Mouse (Mus musculus) CH12.LX (cell line): ENCODE measurements around the gene 6030408B16Rik. TPM values are rescaled to one million over a fixed set of nuclear protein-coding genes. Genes with fewer than 3 reads are reported as not detected.
A peak's percentile ranks its signal among the peaks of the same experiment; 100 is the strongest.

ENCODE experiments used
- DNase-seq: peaks from one replicate; pipeline ENCODE4 v3.0.0-alpha.2; 2013; ENCODE audit errors: extremely low read depth
- H3K27ac ChIP-seq: 2 replicates; pipeline ENCODE4 v1.5.1; 2012; ENCODE audit warnings: low read depth, mild to moderate bottlenecking, control low read depth, moderate library complexity; ENCODE audit not compliant: insufficient read depth
- H3K27me3 ChIP-seq: replicated peaks from 2 replicates; pipeline ENCODE3; 2012; ENCODE audit warnings: inconsistent platforms
- H3K36me3 ChIP-seq, 2 experiments: replicated peaks in 1 of 2; 2 replicates each; pipeline versions ENCODE3 to v1.6.1; 2012; ENCODE audit warnings: inconsistent platforms in 1 of 2, low read length in 1 of 2, mild to moderate bottlenecking in 1 of 2, mixed read lengths in 1 of 2, moderate library complexity in 1 of 2; ENCODE audit not compliant: control insufficient read depth in 1 of 2, insufficient read depth in 1 of 2
- H3K4me1 ChIP-seq, 2 experiments: 2 replicates each; pipeline ENCODE4 v1.6.1; 2012; ENCODE audit warnings: inconsistent platforms in 1 of 2, moderate library complexity in 1 of 2; ENCODE audit not compliant: insufficient read depth in 2 of 2, control insufficient read depth in 1 of 2
- H3K4me2 ChIP-seq: 2 replicates; pipeline ENCODE4 v1.6.1; 2012; ENCODE audit warnings: low read depth, mild to moderate bottlenecking, control low read depth; ENCODE audit not compliant: poor library complexity, insufficient read depth, severe bottlenecking
- H3K4me3 ChIP-seq, 3 experiments: fragments of 150-350 bp in 1 of 3; sonication (generic) in 1 of 3; replicated peaks in 1 of 3; 2 replicates each; pipeline versions ENCODE3 to v1.5.1; 2011 to 2012; ENCODE audit warnings: low read depth in 2 of 3, low read length in 2 of 3, mild to moderate bottlenecking in 2 of 3, moderate library complexity in 2 of 3, control low read depth in 1 of 3, improper control_type of control experiment in 1 of 3, inconsistent platforms in 1 of 3, mixed read lengths in 1 of 3; ENCODE audit not compliant: poor library complexity in 1 of 3
- H3K79me2 ChIP-seq: replicated peaks from 2 replicates; pipeline ENCODE4 v1.6.1; 2012; ENCODE audit warnings: mild to moderate bottlenecking, moderate library complexity; ENCODE audit not compliant: control insufficient read depth, poor library complexity, insufficient read depth, severe bottlenecking; ENCODE audit errors: extremely low read depth
- H3K9ac ChIP-seq: 2 replicates; pipeline ENCODE4 v1.6.1; 2012; ENCODE audit warnings: low read depth, mild to moderate bottlenecking, control low read depth, moderate library complexity; ENCODE audit not compliant: insufficient read depth
- H3K9me3 ChIP-seq: replicated peaks from 2 replicates; pipeline ENCODE3; 2012; ENCODE audit warnings: low read length, inconsistent platforms, mixed read lengths
- BHLHE40 ChIP-seq: IDR thresholded peaks from 2 replicates; pipeline ENCODE4 v1.6.1; 2011; ENCODE audit warnings: mild to moderate bottlenecking, low read depth, low read length, improper control_type of control experiment
- CHD1 ChIP-seq: IDR thresholded peaks from 2 replicates; pipeline ENCODE4 v1.6.1; 2012; ENCODE audit warnings: low read depth, low read length, improper control_type of control experiment, inconsistent platforms
- CHD2 ChIP-seq: IDR thresholded peaks from 2 replicates; pipeline ENCODE4 v1.6.1; 2011; ENCODE audit warnings: low read length, improper control_type of control experiment
- CTCF ChIP-seq, 2 experiments: IDR thresholded peaks in 1 of 2; conservative IDR thresholded peaks in 1 of 2; 2 replicates each; pipeline ENCODE4 v1.5.1; 2011 to 2012; ENCODE audit warnings: low read depth in 2 of 2, low read length in 2 of 2, improper control_type of control experiment in 1 of 2, inconsistent platforms in 1 of 2, mild to moderate bottlenecking in 1 of 2, moderate library complexity in 1 of 2
- E2F4 ChIP-seq: IDR thresholded peaks from 2 replicates; pipeline ENCODE4 v1.6.1; 2011; ENCODE audit warnings: low read depth, low read length, improper control_type of control experiment; ENCODE audit not compliant: insufficient replicate concordance
- EP300 ChIP-seq: IDR thresholded peaks from 2 replicates; pipeline ENCODE4 v1.6.1; 2011; ENCODE audit warnings: low read length, improper control_type of control experiment
- ETS1 ChIP-seq: conservative IDR thresholded peaks from 2 replicates; pipeline ENCODE4 v1.6.1; 2012; ENCODE audit warnings: low read depth, mild to moderate bottlenecking, inconsistent platforms, low read length, improper control_type of control experiment, moderate library complexity
- GABPA ChIP-seq: IDR thresholded peaks from 2 replicates; pipeline ENCODE4 v1.6.1; 2012; ENCODE audit warnings: low read depth, low read length, improper control_type of control experiment, inconsistent platforms; ENCODE audit not compliant: insufficient replicate concordance
- IRF4 ChIP-seq: IDR thresholded peaks from 2 replicates; pipeline ENCODE4 v1.6.1; 2014; ENCODE audit warnings: low read depth, mild to moderate bottlenecking, inconsistent platforms, low read length, improper control_type of control experiment
- JUN ChIP-seq: IDR thresholded peaks from 2 replicates; pipeline ENCODE4 v1.6.1; 2011; ENCODE audit warnings: low read depth, mild to moderate bottlenecking, low read length, improper control_type of control experiment, moderate library complexity; ENCODE audit not compliant: insufficient read depth
- JUND ChIP-seq: conservative IDR thresholded peaks from 2 replicates; pipeline ENCODE4 v1.6.1; 2011; ENCODE audit warnings: low read depth, low read length, improper control_type of control experiment
- KAT2A ChIP-seq: IDR thresholded peaks from 2 replicates; pipeline ENCODE4 v1.6.1; 2012; ENCODE audit warnings: low read length, improper control_type of control experiment, inconsistent platforms; ENCODE audit not compliant: insufficient replicate concordance
- MAFK ChIP-seq: IDR thresholded peaks from 2 replicates; pipeline ENCODE4 v1.6.1; 2011; ENCODE audit warnings: low read length, improper control_type of control experiment; ENCODE audit not compliant: insufficient replicate concordance
- MAX ChIP-seq: IDR thresholded peaks from 2 replicates; pipeline ENCODE4 v1.6.1; 2011; ENCODE audit warnings: low read length, improper control_type of control experiment
- MAZ ChIP-seq: IDR thresholded peaks from 2 replicates; pipeline ENCODE4 v1.6.1; 2012; ENCODE audit warnings: low read depth, mild to moderate bottlenecking, inconsistent platforms, low read length, improper control_type of control experiment, moderate library complexity
- MEF2A ChIP-seq: IDR thresholded peaks from 2 replicates; pipeline ENCODE4 v1.6.1; 2014; ENCODE audit warnings: low read depth, mild to moderate bottlenecking, inconsistent platforms, low read length, improper control_type of control experiment, borderline replicate concordance
- MXI1 ChIP-seq: IDR thresholded peaks from 2 replicates; pipeline ENCODE4 v1.6.1; 2011; ENCODE audit warnings: mild to moderate bottlenecking, low read depth, low read length, improper control_type of control experiment
- NELFE ChIP-seq: IDR thresholded peaks from 2 replicates; pipeline ENCODE4 v1.6.1; 2011; ENCODE audit warnings: low read depth, low read length, improper control_type of control experiment
- NRF1 ChIP-seq: IDR thresholded peaks from 2 replicates; pipeline ENCODE4 v1.6.1; 2014; ENCODE audit warnings: low read depth, mild to moderate bottlenecking, inconsistent platforms, low read length, improper control_type of control experiment, moderate library complexity
- PAX5 ChIP-seq: IDR thresholded peaks from 2 replicates; pipeline ENCODE4 v1.6.1; 2012; ENCODE audit warnings: low read length, inconsistent platforms, mixed read lengths
- RAD21 ChIP-seq: IDR thresholded peaks from 2 replicates; pipeline ENCODE4 v1.6.1; 2011; ENCODE audit warnings: low read depth, mild to moderate bottlenecking, low read length, improper control_type of control experiment, moderate library complexity
- RCOR1 ChIP-seq: conservative IDR thresholded peaks from 2 replicates; pipeline ENCODE4 v1.6.1; 2012; ENCODE audit warnings: low read depth, mild to moderate bottlenecking, inconsistent platforms, low read length, improper control_type of control experiment
- SIN3A ChIP-seq: IDR thresholded peaks from 2 replicates; pipeline ENCODE4 v1.6.1; 2012; ENCODE audit warnings: low read length, improper control_type of control experiment, inconsistent platforms
- SMC3 ChIP-seq: IDR thresholded peaks from 2 replicates; pipeline ENCODE4 v1.6.1; 2011; ENCODE audit warnings: low read depth, low read length, improper control_type of control experiment
- TBP ChIP-seq: conservative IDR thresholded peaks from 2 replicates; pipeline ENCODE4 v1.6.1; 2011; ENCODE audit warnings: low read depth, low read length, improper control_type of control experiment
- TCF12 ChIP-seq: IDR thresholded peaks from 2 replicates; pipeline ENCODE4 v1.6.1; 2014; ENCODE audit warnings: low read depth, mild to moderate bottlenecking, inconsistent platforms, low read length, improper control_type of control experiment
- UBTF ChIP-seq: IDR thresholded peaks from 2 replicates; pipeline ENCODE4 v1.6.1; 2012; ENCODE audit warnings: low read depth, mild to moderate bottlenecking, inconsistent platforms, low read length, improper control_type of control experiment, moderate library complexity
- USF1 ChIP-seq: IDR thresholded peaks from 2 replicates; pipeline ENCODE4 v1.6.1; 2014; ENCODE audit warnings: low read depth, mild to moderate bottlenecking, inconsistent platforms, low read length, improper control_type of control experiment
- USF2 ChIP-seq: conservative IDR thresholded peaks from 2 replicates; pipeline ENCODE4 v1.6.1; 2011; ENCODE audit warnings: low read depth, low read length, improper control_type of control experiment
- ZC3H11A ChIP-seq: IDR thresholded peaks from 2 replicates; pipeline ENCODE4 v1.6.1; 2012; ENCODE audit warnings: low read depth, mild to moderate bottlenecking, inconsistent platforms, low read length, improper control_type of control experiment
- ZKSCAN1 ChIP-seq: IDR thresholded peaks from 2 replicates; pipeline ENCODE4 v1.6.1; 2012; ENCODE audit warnings: low read depth, inconsistent platforms, low read length, improper control_type of control experiment, borderline replicate concordance
- ZMIZ1 ChIP-seq: IDR thresholded peaks from 2 replicates; pipeline ENCODE4 v1.6.1; 2012; ENCODE audit warnings: low read depth, mild to moderate bottlenecking, inconsistent platforms, low read length, improper control_type of control experiment
- ZNF384 ChIP-seq: IDR thresholded peaks from 2 replicates; pipeline ENCODE4 v1.6.1; 2012; ENCODE audit warnings: low read depth, low read length, improper control_type of control experiment, inconsistent platforms
- dilution Hi-C: fragments of 300-500 bp; cut with MboI; formaldehyde crosslinking; loops from 2 replicates; pipeline ENCODE4 v1.14.3; 2020; ENCODE audit warnings: low sequenced_read_pairs; ENCODE audit not compliant: extremely low pct_unique_long_range_greater_than_20kb, extremely low pct_ligation_motif_present
- in situ Hi-C: fragments of 300-500 bp; cut with MboI; formaldehyde crosslinking; loops from 3 replicates; pipeline ENCODE4 v1.14.3; 2019; ENCODE audit warnings: low sequenced_read_pairs, low pct_ligation_motif_present, low pct_unique_long_range_greater_than_20kb, mixed read lengths
- polyA plus RNA-seq: library from polyadenylated mRNA; unstranded; fragments of >175 nt; gene quantifications from 2 replicates; pipeline ENCODE4 v1.2.1, GENCODE M21; 2012; ENCODE audit warnings: low read depth; ENCODE audit not compliant: insufficient read length
- total RNA-seq, 2 experiments: library from RNA; depleted of rRNA; stranded (reverse); fragments of 300-350 nt in 1 of 2; fragments of >200 nt in 1 of 2; gene quantifications; 2 replicates each; pipeline ENCODE4 v1.2.3; 2012 to 2014

Gene 6030408B16Rik
- total and polyA plus RNA-seq, 3 experiments, result 0.13 to 0.17 TPM; not detected in 1

DNA sequence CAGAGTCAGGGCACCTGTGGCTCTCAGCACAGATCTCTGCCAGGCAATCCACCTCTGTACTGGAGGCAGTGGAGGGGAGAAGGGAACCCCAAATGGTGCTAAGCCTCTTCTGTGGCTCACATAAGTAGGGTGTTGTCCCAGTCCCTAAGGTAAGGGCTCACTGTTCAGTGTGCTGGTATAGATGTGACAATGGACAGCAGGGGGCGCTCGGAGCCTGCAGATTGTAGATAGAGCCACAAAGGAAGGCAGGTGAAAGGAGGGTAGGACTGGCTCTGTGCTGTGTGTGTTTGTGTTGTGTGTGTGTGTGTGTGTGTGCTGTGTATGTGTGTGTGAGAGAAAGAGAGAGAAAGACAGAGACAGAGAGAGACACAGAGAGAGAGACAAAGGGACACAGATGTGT, 46.5 kb downstream of the 6030408B16Rik start (continued):
- TF ChIP-seq CHD2 (no peak), IRF4 (no peak), KAT2A (no peak), BHLHE40 (no peak), MAFK (no peak), ZNF384 (no peak), PAX5 (no peak), ZC3H11A (peak; percentile 61), MAX (no peak), MAZ (no peak), SIN3A (no peak), NRF1 (no peak)

DNA sequence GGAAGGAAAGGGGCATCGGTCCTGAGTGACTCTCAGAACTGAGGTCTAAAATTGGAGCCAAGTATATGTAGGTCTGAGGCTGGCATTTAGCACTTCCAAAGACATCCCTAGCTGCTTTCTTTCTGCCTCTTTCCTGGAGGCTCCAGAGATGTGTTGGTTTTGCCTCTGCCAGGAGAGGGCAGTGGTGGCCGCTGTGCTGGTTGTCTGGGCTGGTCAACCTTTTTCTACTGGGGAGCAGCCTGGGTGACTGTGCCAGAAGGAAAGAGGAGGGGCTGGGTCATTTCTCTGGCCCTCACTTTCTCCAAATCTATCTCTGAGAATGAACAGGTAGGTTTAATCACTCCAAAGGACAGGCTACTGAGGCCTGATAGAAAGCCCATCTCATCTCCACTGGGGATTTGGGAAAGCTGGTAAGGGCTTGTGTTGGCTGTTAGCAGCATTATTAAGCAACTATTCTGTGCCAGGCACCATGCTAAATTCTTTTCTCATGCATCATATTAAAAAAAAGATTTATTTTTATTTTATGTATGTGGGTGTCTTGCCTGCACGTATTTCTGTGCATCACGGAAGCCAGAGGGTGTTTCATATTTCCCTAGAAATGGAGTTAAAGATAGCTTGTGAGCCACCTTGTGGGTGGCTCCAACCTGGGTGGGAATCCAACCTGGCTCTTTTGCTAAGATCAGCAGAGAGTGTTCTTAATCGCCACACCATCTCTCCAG, 48.9 kb downstream of the 6030408B16Rik start:
- Histone ChIP-seq H3K4me3 (no peak overlapping the region), H3K4me1 (no peaks in the 10 kb centered on the region), H3K79me2 (no peaks in the 10 kb centered on the region), H3K27me3 (peaks cover 67% of the 10 kb centered on the region), H3K27ac (no peak overlapping the region), H3K36me3 (no peaks in the 10 kb centered on the region), H3K4me2 (no peak overlapping the region), H3K9ac (no peak overlapping the region), H3K9me3 (no peaks in the 10 kb centered on the region)
- in situ Hi-C loops (loop anchor here (5.0 to 10.0 kb wide), 2 partner anchors 113 to 155 kb away; no protein-coding TSS in a partner anchor), dilution Hi-C loops (no loop called here)
- TF ChIP-seq TBP (no peak), NRF1 (no peak), SMC3 (peak; percentile 91), TCF12 (no peak), MEF2A (no peak), USF1 (no peak), GABPA (no peak), BHLHE40 (no peak), EP300 (no peak), ETS1 (no peak), CHD1 (no peak), MXI1 (no peak), RCOR1 (no peak), SIN3A (no peak), ZKSCAN1 (no peak), RAD21 (peak; percentile 76), JUND (no peak), ZNF384 (no peak), ZC3H11A (peak; percentile 52; the same call in 1 of the 2 replicates), USF2 (no peak), NELFE (no peak), MAFK (no peak), ZMIZ1 (no peak), MAX (no peak), UBTF (no peak), E2F4 (no peak), CTCF (conservative IDR thresholded peaks at IDR 0.05 in 1 of 2, IDR thresholded peaks at IDR 0.05 in 1 of 2; ENCODE audit: low read depth in 2 of 2, low read length in 2 of 2) (peak; percentile 17 to 84; a peak in 2 of 4 replicates), JUN (no peak)
- DNase-seq, result no peak
